Mouse (Mus musculus) erythroid progenitor cell, adult 5-6 weeks (primary cell): ENCODE results near the gene Pstpip1. TPM values are rescaled to one million over a fixed set of nuclear protein-coding genes. Genes with fewer than 3 reads are reported as not detected.

Experiments
- ATAC-seq: replicated peaks from 2 replicates; pipeline ENCODE4 v1.8.0; 2016; ENCODE audit warnings: moderate number of reproducible peaks, mild to moderate bottlenecking, moderate TSS enrichment, inconsistent platforms; ENCODE audit not compliant: poor library complexity, low FRiP score, severe bottlenecking
- total RNA-seq, 2 experiments: library from RNA; stranded (forward) in 1 of 2; stranded (reverse) in 1 of 2; fragments of 150-400 nt in 1 of 2; fragments of 186-747, 209-891 nt in 1 of 2; gene quantifications; 2 replicates each; pipeline versions ENCODE4 v1.2.3 to v1.2.4; 2015 to 2017; ENCODE audit warnings: low replicate concordance in 2 of 2

Gene Pstpip1
- total RNA-seq, 2 experiments from 2014 or later, result 9.2 to 27.9 TPM

GRCm38 (mm10) chr9:56144366-56145003, 54.7 kb downstream of the Pstpip1 start:
- no peak for ATAC-seq

- no peak for ATAC-seq
Measured at GRCm38 (mm10) chr9:56146326-56146923, 56.7 kb downstream of the Pstpip1 start.

GRCm38 (mm10) chr9:56151745-56152481, 62.2 kb downstream of the Pstpip1 start:
- ATAC-seq, result no peak

GRCm38 (mm10) chr9:56152482-56153007, 62.8 kb downstream of the Pstpip1 start:
- no peak for ATAC-seq

GRCm38 (mm10) chr9:56154572-56154971, 64.8 kb downstream of the Pstpip1 start:
- ATAC-seq, result no peak

- ATAC-seq, result no peak
Measured at GRCm38 (mm10) chr9:56158077-56158476, 68.3 kb downstream of the Pstpip1 start.

GRCm38 (mm10) chr9:56159456-56159855, 69.7 kb downstream of the Pstpip1 start:
- no peak for ATAC-seq

- 0 out of 2 replicates have a peak, but pooled peaks have one; percentile 50 for ATAC-seq
Measured at GRCm38 (mm10) chr9:56160341-56161141, 70.8 kb downstream of the Pstpip1 start.

GRCm38 (mm10) chr9:56165377-56165776, 75.6 kb downstream of the Pstpip1 start, which contains the start of gene Tspan3:
Tspan3 (minus strand) TSS chr9:56165477.
- no peak for ATAC-seq

- ATAC-seq, result no peak
Measured at GRCm38 (mm10) chr9:56166161-56166560, 76.4 kb downstream of the Pstpip1 start.

GRCm38 (mm10) chr9:56167690-56168089, 77.9 kb downstream of the Pstpip1 start:
- ATAC-seq, result no peak

GRCm38 (mm10) chr9:56175316-56175715, 85.6 kb downstream of the Pstpip1 start:
- no peak for ATAC-seq

- no peak for ATAC-seq
Measured at GRCm38 (mm10) chr9:56177354-56177753, 87.6 kb downstream of the Pstpip1 start.

Other genes with a start within 250 kb of the Pstpip1 start
- 3.4 and 7.2 TPM in 2 replicates for gene Scaper, start 151.8 kb upstream of the Pstpip1 start, total RNA-seq (2015; ENCODE audit: low replicate concordance)
- gene Scaper, start 151.8 kb upstream of the Pstpip1 start, total RNA-seq (2017; ENCODE audit: low replicate concordance), result 9.1 and 11.8 TPM in 2 replicates
- gene 4930563M21Rik, start 79.4 kb upstream of the Pstpip1 start, total RNA-seq (2015; ENCODE audit: low replicate concordance), result not detected in 2 replicates
- not detected in 2 replicates for gene 4930563M21Rik, start 79.4 kb upstream of the Pstpip1 start, total RNA-seq (2017; ENCODE audit: low replicate concordance)
- 7.9 and 9.2 TPM in 2 replicates for gene Rcn2, start 48.1 kb upstream of the Pstpip1 start, total RNA-seq (2015; ENCODE audit: low replicate concordance)
- 4.4 and 6.7 TPM in 2 replicates for gene Rcn2, start 48.1 kb upstream of the Pstpip1 start, total RNA-seq (2017; ENCODE audit: low replicate concordance)
- gene Tspan3, start 75.5 kb downstream of the Pstpip1 start, total RNA-seq (2015; ENCODE audit: low replicate concordance), result 13.7 and 19.3 TPM in 2 replicates
- gene Tspan3, start 75.5 kb downstream of the Pstpip1 start, total RNA-seq (2017; ENCODE audit: low replicate concordance), result 2.7 and 3.2 TPM in 2 replicates